Mouse (Mus musculus): ENCODE results near the gene Rprm.

The Rprm gene

GRCm38 (mm10) chr2:54085430-54086087 is at the start of gene Rprm:
Rprm (minus strand) TSS chr2:54085552.
- in situ Hi-C loops (cut with MboI, MseI) = no loop called here

- in situ Hi-C loops (cut with MboI, MseI) = loop anchor here (25.0 kb wide), 1 partner anchor 782 kb away; no protein-coding TSS in a partner anchor
Observed at GRCm38 (mm10) chr2:54119305-54119704, 34.0 kb upstream of the Rprm start.

- in situ Hi-C loops (cut with MboI, MseI) = loop anchor here (25.0 kb wide), 1 partner anchor 782 kb away; no protein-coding TSS in a partner anchor
Observed at GRCm38 (mm10) chr2:54118881-54119280, 33.5 kb upstream of the Rprm start.

DNA sequence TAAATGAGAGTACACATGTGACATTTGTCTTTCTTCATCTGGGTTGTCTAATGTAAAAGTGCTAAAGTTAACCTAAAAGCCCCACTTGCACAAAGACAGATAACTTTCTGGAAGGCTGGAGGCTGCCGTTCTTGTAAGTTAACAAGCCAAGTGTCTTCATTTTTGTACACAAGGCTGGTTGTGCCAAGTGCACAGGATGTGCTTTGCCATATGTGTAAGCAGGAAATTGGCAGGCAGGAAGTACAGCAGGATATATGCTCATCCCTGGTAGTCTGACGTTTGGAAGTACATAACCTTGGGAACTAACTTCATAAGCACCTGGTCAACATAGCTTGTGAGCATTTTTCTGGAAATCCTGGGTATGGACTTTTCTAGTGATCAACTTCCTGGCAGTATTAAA is 25.9 kb upstream of the Rprm start:
- in situ Hi-C loops (cut with MboI, MseI) = loop anchor here (25.0 kb wide), 1 partner anchor 774 kb away; no protein-coding TSS in a partner anchor

DNA sequence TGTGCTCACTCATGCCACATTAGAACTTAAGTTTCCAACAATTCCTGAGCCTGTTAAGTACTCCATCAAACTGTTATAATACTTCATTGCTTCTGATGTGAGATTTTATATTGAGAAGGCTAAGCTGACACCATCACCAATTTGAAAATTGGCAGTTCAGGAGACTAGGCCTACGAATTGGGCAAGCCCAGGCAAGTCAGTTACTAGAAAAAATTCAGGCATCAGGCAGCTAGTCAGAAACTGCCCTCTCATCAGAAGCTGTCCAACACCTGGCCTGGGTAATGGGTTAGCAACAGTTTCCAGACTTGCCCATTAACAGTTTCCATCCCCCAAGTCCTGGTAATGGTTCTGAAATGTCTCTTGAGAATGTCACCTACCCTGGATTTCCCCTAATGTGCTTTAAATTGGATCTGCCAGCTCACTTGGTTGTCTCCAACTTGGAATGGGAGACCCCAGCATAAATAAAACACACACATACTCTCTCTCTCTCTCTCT is 20.9 kb upstream of the Rprm start:
- in situ Hi-C loops (cut with MboI, MseI) = loop anchor here (25.0 kb wide), 1 partner anchor 769 kb away; no protein-coding TSS in a partner anchor

- in situ Hi-C loops (cut with MboI, MseI) = loop anchor here (25.0 kb wide), 1 partner anchor 763 kb away; no protein-coding TSS in a partner anchor
Observed at GRCm38 (mm10) chr2:54099939-54100338, 14.6 kb upstream of the Rprm start.

- in situ Hi-C loops (cut with MboI, MseI) = no loop called here
Observed at GRCm38 (mm10) chr2:54092616-54093015, 7.3 kb upstream of the Rprm start.

GRCm38 (mm10) chr2:54086254-54086653 is 902 bp upstream of the Rprm start:
- in situ Hi-C loops (cut with MboI, MseI) = no loop called here

DNA sequence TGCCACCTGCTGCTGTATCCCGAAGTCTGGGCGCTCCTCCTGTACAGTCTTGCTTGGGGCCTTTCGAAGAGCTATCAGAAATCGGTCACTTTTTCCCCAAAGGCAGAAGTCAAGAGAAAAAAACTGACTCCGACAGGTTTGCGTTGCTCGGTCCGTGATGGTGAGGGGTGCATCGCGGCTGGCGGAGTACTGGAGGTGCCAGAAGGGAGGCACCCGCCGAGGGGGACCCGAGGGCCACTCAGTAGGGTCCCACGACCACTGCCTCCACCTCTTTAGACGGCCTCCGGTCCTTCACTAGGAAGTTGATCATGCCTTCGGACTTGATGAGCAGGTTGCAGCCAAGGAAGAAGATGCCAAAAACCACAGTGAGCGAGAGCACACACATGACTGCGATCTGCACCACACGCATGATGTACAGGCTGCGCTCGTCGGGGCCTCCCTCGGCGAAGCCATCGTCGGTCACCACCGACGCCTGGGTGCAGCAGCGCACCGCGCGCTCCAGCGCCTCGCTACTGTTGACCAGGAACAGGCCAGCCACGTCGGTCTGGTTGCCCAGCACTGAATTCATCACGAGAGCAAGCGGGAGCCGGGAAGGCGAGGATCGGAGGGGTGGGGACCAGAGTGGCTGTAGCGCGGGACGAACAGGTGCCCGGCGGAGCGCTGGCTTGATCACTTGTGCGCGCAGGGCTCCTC is 469 bp downstream of the Rprm start:
- in situ Hi-C loops (cut with MboI, MseI) = no loop called here

- in situ Hi-C loops (cut with MboI, MseI) = no loop called here
Observed at GRCm38 (mm10) chr2:54083861-54084736, 1.3 kb downstream of the Rprm start.

DNA sequence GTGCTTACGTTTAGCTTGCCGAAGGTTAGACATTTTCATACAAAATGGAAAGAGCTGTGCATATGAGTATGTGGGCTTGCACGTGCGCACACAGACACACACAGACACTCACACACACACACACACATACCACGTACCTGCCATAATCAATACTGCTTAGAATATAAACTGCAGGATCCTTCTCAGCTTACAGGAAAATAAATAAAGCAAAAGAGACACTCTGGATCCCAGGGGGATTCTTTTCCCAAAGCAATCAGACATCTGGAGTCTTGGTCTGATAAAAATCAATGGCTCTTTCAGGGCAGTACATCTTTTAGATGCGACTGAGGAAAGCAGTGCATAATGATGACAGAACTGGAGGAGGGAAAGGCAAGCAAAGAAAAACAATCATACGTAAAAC is 6.4 kb downstream of the Rprm start:
- in situ Hi-C loops (cut with MboI, MseI) = no loop called here

DNA sequence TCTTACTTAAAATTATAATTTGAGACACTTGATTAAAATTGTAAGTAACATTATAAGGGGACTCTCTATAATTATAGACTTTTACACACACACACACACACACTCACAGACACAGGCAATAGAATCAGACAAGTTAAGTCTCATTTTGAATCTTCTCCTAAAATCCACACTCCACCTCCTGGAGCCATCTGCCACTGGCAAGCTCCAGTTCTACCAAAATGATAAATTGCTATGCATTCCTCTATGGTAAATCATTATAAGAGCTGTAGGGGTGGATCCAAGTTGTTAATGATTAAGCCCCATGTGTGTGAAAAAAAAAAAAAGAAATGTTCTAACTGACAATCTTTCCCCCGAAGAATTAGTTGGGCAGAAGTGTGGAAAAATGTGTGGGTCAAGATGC is 13.8 kb downstream of the Rprm start:
- in situ Hi-C loops (cut with MboI, MseI) = no loop called here

- in situ Hi-C loops (cut with MboI, MseI) = no loop called here
Observed at GRCm38 (mm10) chr2:54062421-54062820, 22.9 kb downstream of the Rprm start.

GRCm38 (mm10) chr2:54061039-54061438 is 24.3 kb downstream of the Rprm start:
- in situ Hi-C loops (cut with MboI, MseI) = no loop called here
